Mouse (Mus musculus) liver, adult 2 months (tissue): ENCODE results near the gene Itgbl1.

Source experiments
- CTCF ChIP-seq: fragments of 200-500 bp; IDR thresholded peaks from 2 replicates; pipeline ENCODE4 v1.5.1; 2011; ENCODE audit warnings: low read depth, low read length, control low read depth
- POLR2A ChIP-seq: fragments of 200-500 bp; IDR thresholded peaks from 2 replicates; pipeline ENCODE4 v1.6.1; 2011; ENCODE audit warnings: low read length, control low read depth; ENCODE audit not compliant: insufficient read depth; ENCODE audit errors: extremely low read depth

DNA sequence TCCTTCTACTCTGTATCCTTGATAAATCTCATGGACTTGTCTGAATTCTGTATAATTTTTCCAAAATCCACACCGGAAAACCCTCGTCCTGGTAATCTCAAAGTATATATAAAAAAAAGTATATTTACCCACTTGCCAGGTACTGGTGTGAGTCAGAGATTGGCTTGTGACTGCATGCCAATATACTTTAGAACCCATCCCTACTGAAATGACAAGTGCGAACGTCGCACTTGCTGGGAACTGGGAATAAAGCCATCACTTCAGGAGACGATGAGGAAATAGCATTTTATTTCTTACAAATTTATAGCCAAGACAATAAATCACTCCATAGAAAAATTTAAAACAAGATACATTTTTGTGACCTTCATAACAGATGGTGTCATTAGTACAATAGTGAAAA lies 308.2 kb downstream of the Itgbl1 start:
- no peak for TF ChIP-seq CTCF
- TF ChIP-seq POLR2A: no peak
